Mouse (Mus musculus) limb, embryonic 14.5 days (tissue): ENCODE data around the gene Mark3. TPM values are rescaled to one million over a fixed set of nuclear protein-coding genes. Genes with fewer than 3 reads are reported as not detected.

ENCODE experiments used
- ATAC-seq: fragments of 200-750 bp; cut with Nextera tagmentation; 2 replicates; pipeline ENCODE4 v1.8.0; 2017; ENCODE audit warnings: low read depth, moderate number of reproducible peaks, moderate TSS enrichment; ENCODE audit not compliant: low FRiP score
- DNase-seq: peaks from one replicate; pipeline ENCODE4 v3.0.0-alpha.2; 2015; ENCODE audit warnings: low spot score
- H3K27ac ChIP-seq: fragments of 300-500 bp; sonication (generic); replicated peaks from 2 replicates; pipeline ENCODE4 v1.5.1; 2014; ENCODE audit warnings: low read depth, mild to moderate bottlenecking, low read length, moderate library complexity, mixed read lengths
- H3K27me3 ChIP-seq: fragments of 300-500 bp; sonication (generic); 2 replicates; pipeline ENCODE4 v1.6.1; 2014; ENCODE audit warnings: low read length, mixed read lengths; ENCODE audit not compliant: control insufficient read depth, insufficient read depth
- H3K36me3 ChIP-seq: fragments of 300-500 bp; sonication (generic); 2 replicates; pipeline ENCODE4 v1.6.1; 2014; ENCODE audit warnings: mild to moderate bottlenecking, low read length, moderate library complexity, mixed read lengths; ENCODE audit not compliant: control insufficient read depth, insufficient read depth
- H3K4me1 ChIP-seq: fragments of 300-500 bp; sonication (generic); 2 replicates; pipeline ENCODE4 v1.6.1; 2014; ENCODE audit warnings: antibody characterized with exemption, low read length, mixed read lengths; ENCODE audit not compliant: control insufficient read depth, insufficient read depth
- H3K4me2 ChIP-seq: fragments of 300-500 bp; sonication (generic); replicated peaks from 2 replicates; pipeline ENCODE4 v1.6.1; 2014; ENCODE audit warnings: low read depth, mild to moderate bottlenecking, low read length, moderate library complexity; ENCODE audit not compliant: severe bottlenecking
- H3K4me3 ChIP-seq: fragments of 300-500 bp; sonication (generic); replicated peaks from 2 replicates; pipeline ENCODE4 v1.5.1; 2014; ENCODE audit warnings: low read length
- H3K9ac ChIP-seq: fragments of 300-500 bp; sonication (generic); 2 replicates; pipeline ENCODE4 v1.6.1; 2014; ENCODE audit warnings: mild to moderate bottlenecking, low read depth, low read length, moderate library complexity; ENCODE audit not compliant: severe bottlenecking
- H3K9me3 ChIP-seq: fragments of 300-500 bp; sonication (generic); 2 replicates; pipeline ENCODE4 v1.6.1; 2016; ENCODE audit warnings: low read length; ENCODE audit not compliant: control insufficient read depth
- POLR2A ChIP-seq: fragments of 200-500 bp; IDR thresholded peaks from 2 replicates; pipeline ENCODE4 v1.8.0; 2012; ENCODE audit warnings: inconsistent platforms, mild to moderate bottlenecking, moderate library complexity, borderline replicate concordance; ENCODE audit not compliant: insufficient read depth, insufficient read length; ENCODE audit errors: extremely low read depth
- WGBS: fragments of 180-500 bp; shearing (Covaris S2); extraction: QIAGEN DNeasy Blood & Tissue Kit; methylation state at CpG from one replicate; pipeline ENCODE4 v1.1.7; 2014; 5-methylcytosine and 5-hydroxymethylcytosine counted together
- polyA plus RNA-seq, 2 experiments: library from polyadenylated mRNA; depleted of rRNA in 1 of 2; stranded (reverse) in 1 of 2; unstranded in 1 of 2; fragments of >200 nt; fragmentation: Nextera tagmentation in 1 of 2; extraction: Ambion mirVana in 1 of 2; gene quantifications; 2 replicates each; pipeline versions ENCODE4 v1.2.1 to v1.2.3; 2012 to 2014

Mark3 gene
- polyA plus RNA-seq, 2 experiments: 49.8 to 80.5 TPM

- H3K4me3 ChIP-seq: no peak overlapping the region
- no peak for TF ChIP-seq POLR2A
- no peak for DNase-seq
These were observed 14.6 kb upstream of the Mark3 start for GRCm38 (mm10) chr12:111559647-111560258.

GRCm38 (mm10) chr12:111560286-111560685 is 14.0 kb upstream of the Mark3 start:
- 70% methylated on average over 5 of the region's 5 CpGs for WGBS
- TF ChIP-seq POLR2A: no peak
- no peaks in the 10 kb centered on the region for H3K36me3 ChIP-seq
- no peak for ATAC-seq
- no peak overlapping the region for H3K27ac ChIP-seq
- no peak overlapping the region for H3K4me2 ChIP-seq
- H3K9ac ChIP-seq: no peak overlapping the region; the same call in 1 of the 2 replicates
- DNase-seq: no peak
- H3K9me3 ChIP-seq: no peaks in the 10 kb centered on the region
- peaks cover 12% of the 10 kb centered on the region; the same call in 1 of the 2 replicates for H3K4me1 ChIP-seq
- H3K4me3 ChIP-seq: no peak overlapping the region
- H3K27me3 ChIP-seq: no peaks in the 10 kb centered on the region

More at GRCm38 (mm10) chr12:111559647-111560258, 14.6 kb upstream of the Mark3 start:
- Histone ChIP-seq H3K4me2 (0 out of 2 replicates have a peak overlapping the region, but pooled peaks have one; percentile 6), H3K9me3 (no peaks in the 10 kb centered on the region), H3K9ac (no peak overlapping the region; the same call in 1 of the 2 replicates), H3K36me3 (no peaks in the 10 kb centered on the region), H3K4me1 (peaks cover 12% of the 10 kb centered on the region; the same call in 1 of the 2 replicates), H3K27me3 (no peaks in the 10 kb centered on the region), H3K27ac (no peak overlapping the region)
- ATAC-seq: no peak
- 46% methylated on average over 18 of the region's 18 CpGs for WGBS

- ATAC-seq: no peak
- H3K4me3 ChIP-seq: no peak overlapping the region
- TF ChIP-seq POLR2A: no peak
- no peaks in the 10 kb centered on the region for H3K36me3 ChIP-seq
- H3K27me3 ChIP-seq: no peaks in the 10 kb centered on the region
- 34% methylated on average over 4 of the region's 4 CpGs for WGBS
- no peak overlapping the region for H3K4me2 ChIP-seq
- no peak overlapping the region; the same call in 1 of the 2 replicates for H3K27ac ChIP-seq
- H3K4me1 ChIP-seq: peaks cover 12% of the 10 kb centered on the region; the same call in 1 of the 2 replicates
- no peaks in the 10 kb centered on the region for H3K9me3 ChIP-seq
- DNase-seq: no peak
- H3K9ac ChIP-seq: no peak overlapping the region
These were observed 12.0 kb upstream of the Mark3 start for GRCm38 (mm10) chr12:111562276-111562814.

- peaks cover 12% of the 10 kb centered on the region; the same call in 1 of the 2 replicates for H3K4me1 ChIP-seq
- no peak overlapping the region for H3K4me3 ChIP-seq
- no peak overlapping the region for H3K4me2 ChIP-seq
- no peak overlapping the region for H3K27ac ChIP-seq
- no peaks in the 10 kb centered on the region for H3K36me3 ChIP-seq
- no peak for TF ChIP-seq POLR2A
- ATAC-seq (0 out of 2 replicates have a peak, but pooled peaks have one; percentile 23), DNase-seq (no peak)
- no peaks in the 10 kb centered on the region for H3K9me3 ChIP-seq
- WGBS: 32% methylated on average over 5 of the region's 5 CpGs
- H3K27me3 ChIP-seq: no peaks in the 10 kb centered on the region
- no peak overlapping the region for H3K9ac ChIP-seq
These were observed 11.2 kb upstream of the Mark3 start for GRCm38 (mm10) chr12:111563076-111563629.

GRCm38 (mm10) chr12:111565363-111565762 is 9.0 kb upstream of the Mark3 start:
- Histone ChIP-seq H3K4me1 (peaks cover 8% of the 10 kb centered on the region; the same call in 1 of the 2 replicates), H3K36me3 (no peaks in the 10 kb centered on the region), H3K9ac (no peak overlapping the region), H3K27me3 (no peaks in the 10 kb centered on the region), H3K9me3 (no peaks in the 10 kb centered on the region), H3K4me3 (no peak overlapping the region), H3K27ac (no peak overlapping the region), H3K4me2 (no peak overlapping the region)
- DNase-seq (no peak), ATAC-seq (no peak)
- TF ChIP-seq POLR2A: no peak
- WGBS: 73% methylated on average over 5 of the region's 5 CpGs
